Mouse (Mus musculus) A20 (cell line): ENCODE results near the gene Znrf2.
"Not testable (repeated sequence)": the region's sequence is repeated elsewhere in the genome, so short reads cannot be mapped to it uniquely, and the experiment has no call there.

Experiments used
- DNase-seq: peaks from one replicate; pipeline ENCODE4 v3.0.0-alpha.2; 2011; ENCODE audit warnings: low read depth, low spot score

The Znrf2 gene

GRCm38 (mm10) chr6:54809531-54810313 is 7.0 kb upstream of the Znrf2 start:
- DNase-seq, result no peak

- no peak for DNase-seq
Measured at GRCm38 (mm10) chr6:54810314-54810646, 6.4 kb upstream of the Znrf2 start.

GRCm38 (mm10) chr6:54811546-54812250 is 5.0 kb upstream of the Znrf2 start:
- peak; percentile 45 for DNase-seq

DNA sequence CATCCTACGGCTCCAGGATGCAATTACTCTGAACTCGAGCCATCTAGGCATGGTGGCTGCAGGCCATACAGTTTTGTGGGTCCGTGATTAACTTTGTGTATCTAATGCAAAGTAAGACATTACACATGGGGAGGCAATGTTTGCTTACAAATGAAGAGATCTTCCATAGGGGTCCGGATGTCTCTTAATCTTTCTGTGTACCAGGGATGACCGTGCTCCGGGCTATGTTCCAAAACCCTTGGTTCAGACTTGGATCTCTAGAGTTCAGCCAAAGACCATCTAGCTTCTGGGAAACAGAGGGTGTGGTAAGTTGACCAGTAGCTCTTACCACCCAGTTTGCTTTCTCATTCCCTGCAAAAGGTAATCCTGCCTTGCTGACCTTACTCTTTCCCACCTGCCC is 4.4 kb upstream of the Znrf2 start:
- DNase-seq, result no peak

DNA sequence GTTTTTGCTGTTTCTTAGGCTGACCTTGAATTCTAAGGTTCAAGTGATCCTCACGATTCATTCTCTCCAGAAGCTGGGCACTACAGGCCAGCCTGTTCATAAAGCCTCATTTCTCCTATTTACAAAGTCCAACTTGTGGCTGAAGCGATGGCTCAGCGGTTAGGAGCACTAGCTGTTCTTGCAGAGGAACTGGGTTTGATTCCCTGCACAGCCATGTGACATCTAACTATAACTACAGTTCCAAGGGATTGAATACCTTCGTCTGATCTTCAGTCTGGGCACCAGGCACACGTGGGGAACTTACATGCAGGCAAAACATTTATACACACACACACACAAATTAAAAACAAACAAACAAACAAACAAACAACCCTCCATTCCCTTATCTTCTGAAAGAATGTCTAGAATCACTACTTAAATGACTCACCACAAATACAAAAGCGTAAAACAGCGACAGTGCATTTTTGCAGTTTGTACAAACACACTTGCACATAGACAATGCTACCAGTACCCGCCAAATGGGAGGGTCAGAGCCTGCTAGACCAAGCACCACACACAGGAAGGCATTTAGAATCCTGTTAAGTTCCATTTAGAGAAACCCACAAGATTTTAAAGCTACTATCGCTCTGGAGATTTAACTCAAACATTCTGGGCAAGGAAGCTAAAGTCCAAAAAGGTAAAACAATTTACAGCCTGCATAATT is 1.1 kb upstream of the Znrf2 start:
- peak; percentile 16 for DNase-seq

DNA sequence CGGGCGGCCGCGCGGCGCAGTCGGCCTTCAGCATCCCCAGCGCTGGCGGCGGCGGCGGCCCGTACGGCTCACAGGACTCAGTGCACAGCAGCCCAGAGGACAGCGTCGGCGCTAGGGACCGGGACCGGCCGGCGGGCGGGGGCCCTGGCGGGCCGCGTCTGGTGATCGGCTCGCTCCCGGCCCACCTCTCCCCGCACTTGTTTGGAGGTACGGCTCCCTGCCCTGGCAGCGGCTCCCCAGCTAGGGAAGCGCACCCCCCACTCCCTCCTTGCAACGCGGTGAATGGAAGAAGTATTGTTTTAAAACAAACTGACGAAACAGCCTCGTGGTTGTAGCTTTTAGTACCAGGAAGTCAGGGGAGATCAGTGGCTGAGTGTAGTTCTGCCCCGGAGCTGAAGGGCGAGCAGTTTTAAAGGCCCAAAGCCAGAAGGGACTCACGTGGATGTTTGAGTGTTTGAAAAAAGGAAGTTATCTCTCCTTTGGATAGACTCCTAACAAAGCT is 601 bp downstream of the Znrf2 start:
- DNase-seq, result peak; percentile 86

DNA sequence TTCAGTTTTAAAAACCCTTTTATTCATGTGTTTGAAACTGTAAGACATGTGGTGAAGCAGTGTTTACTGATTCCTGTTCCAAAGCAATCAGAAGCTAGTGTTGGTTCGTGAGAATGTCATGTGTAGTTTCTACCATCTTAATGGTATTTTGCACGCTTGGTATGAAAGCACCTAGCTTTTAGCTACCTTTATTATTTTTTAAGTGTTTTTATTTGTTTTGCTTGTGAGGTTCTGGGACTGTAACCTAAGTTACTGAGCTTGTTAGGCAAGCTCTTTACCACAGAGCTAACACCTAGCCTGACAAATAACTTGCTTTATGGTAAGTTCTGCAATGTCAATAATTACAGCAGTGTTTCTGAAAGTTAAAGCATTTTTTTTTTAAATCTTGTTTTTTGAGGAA is 1.7 kb downstream of the Znrf2 start:
- peak; percentile 54 for DNase-seq

- DNase-seq, result peak; percentile 44
Measured at GRCm38 (mm10) chr6:54819272-54819671, 2.6 kb downstream of the Znrf2 start.

GRCm38 (mm10) chr6:54819746-54820145 is 3.0 kb downstream of the Znrf2 start:
- no peak for DNase-seq

DNA sequence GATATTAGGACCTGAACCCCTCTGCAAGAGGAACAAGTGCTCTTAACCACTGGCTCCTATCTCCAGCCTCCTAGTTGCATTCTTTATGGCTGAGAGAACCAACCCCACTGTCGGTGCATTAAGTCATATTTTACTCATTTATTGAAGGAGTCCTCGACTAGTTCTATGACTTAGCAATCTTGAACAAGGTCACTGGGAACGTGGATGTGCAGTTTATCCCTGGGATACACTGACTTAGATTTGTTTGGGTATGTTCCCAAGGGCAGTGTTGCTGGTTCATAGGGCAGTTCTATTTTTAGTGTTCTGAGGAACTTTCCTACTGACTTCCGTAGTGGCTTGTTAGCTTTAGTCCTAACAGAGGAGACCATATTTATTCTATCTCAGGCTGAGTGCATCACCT is 5.6 kb downstream of the Znrf2 start:
- DNase-seq, result no peak

- not testable (repeated sequence) for DNase-seq
Measured at GRCm38 (mm10) chr6:54824561-54824960, 7.8 kb downstream of the Znrf2 start.

GRCm38 (mm10) chr6:54827481-54827880 is 10.8 kb downstream of the Znrf2 start:
- DNase-seq, result no peak

- DNase-seq, result no peak
Measured at GRCm38 (mm10) chr6:54828274-54828673, 11.6 kb downstream of the Znrf2 start.

DNA sequence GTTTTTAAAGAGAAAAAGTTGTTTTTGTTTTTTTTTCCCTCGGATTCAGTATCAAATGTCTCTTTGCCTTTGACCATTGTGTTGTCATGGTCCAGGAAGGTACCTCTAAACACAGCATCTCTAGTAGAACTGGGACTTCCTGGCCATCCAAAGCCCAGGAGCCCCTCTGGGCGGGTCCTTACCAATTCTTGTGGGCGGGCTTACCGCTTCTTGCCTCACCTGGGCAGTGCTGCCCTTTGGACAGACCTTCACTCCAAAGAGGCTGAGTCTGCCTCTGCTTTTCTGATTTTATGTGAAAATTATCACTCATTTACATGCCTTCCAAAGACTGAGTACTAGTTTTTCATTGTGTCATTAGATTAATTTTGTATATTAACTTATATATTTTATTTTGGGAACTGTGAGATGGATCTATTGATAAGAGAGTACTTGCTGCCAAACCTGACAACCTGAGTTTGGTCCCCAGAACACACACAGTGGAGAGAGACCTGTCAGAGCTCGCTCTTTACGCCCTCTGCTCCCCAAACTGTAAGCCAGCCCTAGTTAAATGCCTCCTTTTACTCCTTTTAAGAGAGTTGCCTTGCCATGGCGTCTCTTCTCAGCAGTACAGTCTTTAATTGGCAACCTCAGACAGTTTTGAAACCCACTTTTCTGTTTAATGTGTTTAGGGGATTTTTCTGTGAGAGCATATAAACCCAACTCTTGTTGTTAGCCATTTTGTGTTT is 13.5 kb downstream of the Znrf2 start:
- no peak for DNase-seq

- no peak for DNase-seq
Measured at GRCm38 (mm10) chr6:54831069-54831720, 14.5 kb downstream of the Znrf2 start.

DNA sequence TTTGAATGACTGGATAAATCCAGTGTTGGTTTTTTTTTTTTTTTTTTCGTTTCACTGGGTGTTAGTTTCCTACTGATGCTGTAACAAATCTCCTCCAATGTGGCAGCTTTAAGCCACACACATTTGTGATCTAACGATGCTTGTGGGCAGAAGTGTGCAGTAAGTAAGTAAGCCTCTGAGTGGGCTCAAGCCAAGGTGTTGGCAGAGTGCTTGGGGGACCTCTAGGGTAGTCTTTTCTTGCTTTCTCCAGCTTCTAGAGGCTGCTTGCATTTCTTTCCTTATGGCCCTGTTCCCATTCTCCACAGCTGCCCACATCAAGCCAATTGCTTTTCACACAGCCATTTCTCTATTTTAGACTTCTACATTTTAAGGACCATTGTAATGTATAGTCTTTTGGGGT is 16.7 kb downstream of the Znrf2 start:
- no peak for DNase-seq

- no peak for DNase-seq
Measured at GRCm38 (mm10) chr6:54836666-54837065, 19.9 kb downstream of the Znrf2 start.

- no peak for DNase-seq
Measured at GRCm38 (mm10) chr6:54841399-54841798, 24.7 kb downstream of the Znrf2 start.

DNA sequence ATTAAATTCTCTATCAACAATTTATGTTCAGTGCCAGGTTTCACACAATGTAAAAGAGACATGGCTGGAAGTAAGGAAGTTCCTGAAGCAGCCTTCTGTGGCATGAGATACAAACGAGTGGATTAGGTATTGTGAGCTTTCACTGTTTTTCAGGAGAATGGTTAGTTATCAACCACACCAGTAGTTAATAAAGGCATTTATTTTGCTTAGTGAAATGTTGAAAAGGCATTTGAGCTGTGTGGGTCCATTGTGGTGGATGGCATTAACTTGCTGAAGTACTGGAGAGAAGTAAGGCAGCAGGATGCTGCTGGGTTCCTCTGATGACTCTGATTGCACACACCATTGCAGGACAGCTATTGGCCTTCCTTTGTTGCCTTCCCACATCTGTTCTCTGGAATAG is 25.3 kb downstream of the Znrf2 start:
- DNase-seq, result no peak

- no peak for DNase-seq
Measured at GRCm38 (mm10) chr6:54848546-54848945, 31.8 kb downstream of the Znrf2 start.
